Mouse (Mus musculus): ENCODE data around the gene Mrpl12.
"Not testable (repeated sequence)": the region's sequence is repeated elsewhere in the genome, so short reads cannot be mapped to it uniquely, and the experiment has no call there.

The Mrpl12 gene

GRCm38 (mm10) chr11:120508290-120508870 is 24.0 kb downstream of the Mrpl12 start:
- no peak for DNase-seq (ENCODE audit: low spot score in 2 of 2)

GRCm38 (mm10) chr11:120509940-120510339 is 25.5 kb downstream of the Mrpl12 start:
- DNase-seq (ENCODE audit: low spot score in 2 of 2) = no peak

GRCm38 (mm10) chr11:120510375-120511030 is 26.1 kb downstream of the Mrpl12 start:
- no peak for DNase-seq (ENCODE audit: low spot score in 2 of 2)

- DNase-seq (ENCODE audit: low spot score in 2 of 2) = no peak
These were observed 28.5 kb downstream of the Mrpl12 start for GRCm38 (mm10) chr11:120512790-120513453.

- DNase-seq (ENCODE audit: low spot score in 2 of 2) = not testable (repeated sequence)
These were observed 29.8 kb downstream of the Mrpl12 start for GRCm38 (mm10) chr11:120514262-120514661.

GRCm38 (mm10) chr11:120515611-120516010 is 31.2 kb downstream of the Mrpl12 start:
- DNase-seq (ENCODE audit: low spot score in 2 of 2) = peak; percentile 75 to 77

- no peak for DNase-seq (ENCODE audit: low spot score in 2 of 2)
These were observed 32.7 kb downstream of the Mrpl12 start for GRCm38 (mm10) chr11:120517147-120517546.

GRCm38 (mm10) chr11:120518027-120518426 is 33.6 kb downstream of the Mrpl12 start:
- DNase-seq (ENCODE audit: low spot score in 2 of 2) = peak; percentile 15 to 35

GRCm38 (mm10) chr11:120518558-120518957 is 34.1 kb downstream of the Mrpl12 start:
- no peak for DNase-seq (ENCODE audit: low spot score in 2 of 2)

- DNase-seq (ENCODE audit: low spot score in 2 of 2) = peak; percentile 39 to 44
These were observed 35.3 kb downstream of the Mrpl12 start for GRCm38 (mm10) chr11:120519738-120520137.

- DNase-seq (ENCODE audit: low spot score in 2 of 2) = no peak
These were observed 36.1 kb downstream of the Mrpl12 start for GRCm38 (mm10) chr11:120520498-120520897.

GRCm38 (mm10) chr11:120520967-120521540 is 36.6 kb downstream of the Mrpl12 start:
- no peak for DNase-seq (ENCODE audit: low spot score in 2 of 2)

- no peak for DNase-seq (ENCODE audit: low spot score in 2 of 2)
These were observed 38.2 kb downstream of the Mrpl12 start for GRCm38 (mm10) chr11:120522581-120522980.

- DNase-seq (ENCODE audit: low spot score in 2 of 2) = peak in 1 of 2 experiments; percentile 48
These were observed 41.5 kb downstream of the Mrpl12 start for GRCm38 (mm10) chr11:120525959-120526358.

- DNase-seq (ENCODE audit: low spot score in 2 of 2) = no peak
These were observed 43.4 kb downstream of the Mrpl12 start for GRCm38 (mm10) chr11:120527690-120528354.

- no peak for DNase-seq (ENCODE audit: low spot score in 2 of 2)
These were observed 44.5 kb downstream of the Mrpl12 start for GRCm38 (mm10) chr11:120528903-120529302.

- no peak for DNase-seq (ENCODE audit: low spot score in 2 of 2)
These were observed 45.9 kb downstream of the Mrpl12 start, which contains the start of gene Gcgr for GRCm38 (mm10) chr11:120530085-120530964. Gcgr (plus strand) TSS chr11:120530699.

- DNase-seq (ENCODE audit: low spot score in 2 of 2) = no peak
These were observed 47.2 kb downstream of the Mrpl12 start for GRCm38 (mm10) chr11:120531646-120532045.

- no peak for DNase-seq (ENCODE audit: low spot score in 2 of 2)
These were observed 49.7 kb downstream of the Mrpl12 start for GRCm38 (mm10) chr11:120534093-120534492.

GRCm38 (mm10) chr11:120535145-120535544 is 50.7 kb downstream of the Mrpl12 start:
- no peak for DNase-seq (ENCODE audit: low spot score in 2 of 2)

GRCm38 (mm10) chr11:120535804-120536203 is 51.4 kb downstream of the Mrpl12 start:
- no peak for DNase-seq (ENCODE audit: low spot score in 2 of 2)

All from spleen, postnatal 36 days (tissue).